Mouse (Mus musculus) neural tube, embryonic 10.5 days (tissue): ENCODE results near the gene Nptx1.

ENCODE experiments used
- DNase-seq: peaks from one replicate; pipeline ENCODE4 v3.0.0-alpha.2; 2017; ENCODE audit warnings: low spot score; ENCODE audit errors: extremely low spot score

Nptx1 gene

GRCm38 (mm10) chr11:119547183-119547921 lies at the start of gene Nptx1:
Gene Nptx1, minus strand, starts transcription at chr11:119547753.
- DNase-seq: peak; percentile 74

DNA sequence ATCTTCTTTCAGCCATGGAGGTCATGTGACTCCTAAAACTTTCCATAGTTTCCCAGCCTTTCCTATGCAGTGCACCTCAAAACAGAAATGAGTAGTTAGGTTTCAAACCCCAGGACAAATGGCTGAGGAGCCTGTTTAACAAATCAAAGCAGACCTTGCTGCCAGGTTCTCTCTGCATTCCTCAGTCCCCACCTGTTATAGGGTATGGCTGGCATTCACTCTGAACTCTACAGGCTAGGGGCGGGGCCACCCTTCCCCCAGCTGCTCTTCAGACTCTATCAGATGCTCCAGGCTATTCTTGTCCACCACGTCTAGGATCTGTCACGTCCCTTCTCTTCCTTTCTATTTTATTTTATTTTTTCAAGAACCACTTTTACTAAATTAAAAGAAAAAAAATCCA lies 46.4 kb upstream of the Nptx1 start:
- DNase-seq: no peak

GRCm38 (mm10) chr11:119589242-119589641 lies 41.7 kb upstream of the Nptx1 start:
- DNase-seq: no peak

DNA sequence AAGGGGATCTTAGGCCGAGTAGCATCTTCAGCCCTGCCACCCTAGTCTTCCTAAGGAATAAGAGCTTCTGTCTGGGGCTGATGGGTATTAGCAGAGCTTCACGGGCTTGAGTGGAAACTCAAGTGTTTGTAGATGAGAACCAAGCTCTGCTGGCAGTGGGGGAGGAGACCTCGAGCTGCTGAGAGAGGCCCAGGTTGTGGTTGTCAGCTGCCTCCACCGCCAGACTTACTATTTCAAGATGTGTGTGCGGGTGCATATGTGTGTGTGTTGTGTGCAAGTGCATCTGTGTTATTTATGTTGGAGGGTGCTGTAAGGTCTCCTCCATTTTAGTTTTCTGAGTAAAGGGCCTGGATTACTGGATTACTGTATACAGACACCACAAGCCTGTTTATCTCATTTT lies 39.6 kb upstream of the Nptx1 start:
- DNase-seq: no peak

- no peak for DNase-seq
Observed at GRCm38 (mm10) chr11:119586511-119586910, 39.0 kb upstream of the Nptx1 start.

- DNase-seq: no peak
Observed at GRCm38 (mm10) chr11:119577721-119578120, 30.2 kb upstream of the Nptx1 start.

- no peak for DNase-seq
Observed at GRCm38 (mm10) chr11:119576855-119577254, 29.3 kb upstream of the Nptx1 start.

DNA sequence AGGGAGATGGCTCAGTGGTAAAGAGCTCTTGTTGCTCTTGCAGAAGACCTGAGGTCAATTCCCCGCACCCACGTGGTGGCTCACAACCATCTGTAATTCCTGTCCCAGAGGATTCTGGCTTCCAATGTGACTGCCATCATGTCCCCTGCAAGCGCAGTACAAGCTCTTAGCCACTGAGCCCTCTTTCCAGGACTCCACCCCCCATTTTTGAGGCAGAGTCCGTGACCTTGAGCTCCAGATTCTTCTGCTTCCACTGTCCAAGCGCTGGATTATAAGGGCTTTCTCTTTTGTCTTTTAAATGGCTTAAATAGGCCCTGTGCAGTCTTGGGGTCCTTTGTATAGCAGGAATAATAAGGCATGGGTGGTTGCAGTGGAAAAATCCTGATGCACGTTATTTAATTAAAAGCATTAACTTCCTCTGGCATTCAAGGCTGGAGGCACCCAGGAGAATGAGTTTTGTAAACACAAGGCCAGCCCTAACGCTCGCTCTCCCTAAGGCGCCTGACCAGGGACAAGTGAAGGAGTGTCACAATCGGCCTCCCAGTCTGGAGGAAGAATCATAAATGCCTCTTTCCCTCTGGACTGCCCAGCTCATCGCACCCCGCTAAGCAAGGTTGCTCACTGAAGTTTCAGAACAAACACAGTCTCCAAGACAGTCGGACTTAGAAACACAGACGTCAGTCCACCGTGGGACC lies 24.9 kb upstream of the Nptx1 start:
- DNase-seq: no peak

DNA sequence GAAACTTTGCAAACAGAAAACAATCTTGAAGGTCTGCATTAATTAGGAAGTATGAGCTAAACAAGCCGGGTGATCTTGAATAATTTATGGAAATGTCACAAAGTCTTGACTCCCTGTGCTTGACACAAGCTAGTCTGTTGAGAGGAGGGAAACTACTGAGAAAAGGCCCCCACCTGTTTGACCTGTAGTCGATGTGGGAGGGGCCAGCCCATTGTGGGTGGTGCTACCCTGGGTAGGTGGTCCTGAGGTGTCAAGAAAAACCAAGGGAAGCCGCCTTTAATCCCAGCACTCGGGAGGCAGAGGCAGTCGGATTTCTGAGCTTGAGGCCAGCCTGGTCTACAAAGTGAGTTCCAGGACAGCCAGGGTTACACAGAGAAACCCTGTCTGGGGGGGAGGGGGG lies 18.6 kb upstream of the Nptx1 start:
- no peak for DNase-seq

- DNase-seq: no peak
Observed at GRCm38 (mm10) chr11:119565684-119566083, 18.1 kb upstream of the Nptx1 start.

DNA sequence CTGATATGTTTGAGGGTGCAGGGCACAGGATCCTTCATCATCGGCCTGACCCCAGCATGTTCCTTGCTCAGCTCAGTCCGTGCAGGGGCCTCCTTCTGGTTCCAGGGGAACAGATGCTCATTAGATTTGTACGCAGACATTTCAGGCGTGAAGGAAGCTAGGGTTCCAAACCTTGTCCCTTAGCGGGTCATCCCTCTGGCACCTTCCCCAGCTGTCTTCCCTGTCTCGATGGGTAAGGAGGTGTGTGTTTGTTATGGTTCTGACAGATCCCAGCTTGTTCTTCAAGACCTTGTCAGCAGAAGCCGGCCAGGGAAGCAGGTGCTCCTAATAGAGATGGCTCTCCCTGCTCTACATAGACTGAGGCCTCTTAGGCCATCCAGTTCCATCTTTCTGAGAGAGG lies 17.5 kb upstream of the Nptx1 start:
- DNase-seq: no peak

- DNase-seq: no peak
Observed at GRCm38 (mm10) chr11:119564383-119564782, 16.8 kb upstream of the Nptx1 start.

GRCm38 (mm10) chr11:119563166-119563565 lies 15.6 kb upstream of the Nptx1 start:
- DNase-seq: no peak

DNA sequence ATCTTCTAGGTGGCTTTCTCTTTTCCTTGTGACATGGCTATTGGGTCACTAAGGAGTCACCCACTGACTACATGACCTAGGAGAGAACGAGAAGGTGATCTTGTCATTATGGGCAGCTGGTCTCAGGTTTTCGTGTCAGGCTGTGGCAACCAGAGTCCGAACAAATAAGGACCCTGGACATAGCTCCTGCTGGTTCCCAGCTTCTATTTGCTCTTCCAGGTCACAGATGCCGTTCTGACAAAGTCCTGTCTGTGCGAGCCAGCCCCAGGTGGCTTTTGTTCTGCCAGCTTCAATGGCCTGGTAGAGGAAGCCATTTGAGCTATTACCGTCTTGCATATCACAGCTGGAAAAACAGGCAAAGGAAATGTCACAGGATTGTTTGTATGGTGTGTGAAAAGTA lies 14.7 kb upstream of the Nptx1 start:
- DNase-seq: no peak

DNA sequence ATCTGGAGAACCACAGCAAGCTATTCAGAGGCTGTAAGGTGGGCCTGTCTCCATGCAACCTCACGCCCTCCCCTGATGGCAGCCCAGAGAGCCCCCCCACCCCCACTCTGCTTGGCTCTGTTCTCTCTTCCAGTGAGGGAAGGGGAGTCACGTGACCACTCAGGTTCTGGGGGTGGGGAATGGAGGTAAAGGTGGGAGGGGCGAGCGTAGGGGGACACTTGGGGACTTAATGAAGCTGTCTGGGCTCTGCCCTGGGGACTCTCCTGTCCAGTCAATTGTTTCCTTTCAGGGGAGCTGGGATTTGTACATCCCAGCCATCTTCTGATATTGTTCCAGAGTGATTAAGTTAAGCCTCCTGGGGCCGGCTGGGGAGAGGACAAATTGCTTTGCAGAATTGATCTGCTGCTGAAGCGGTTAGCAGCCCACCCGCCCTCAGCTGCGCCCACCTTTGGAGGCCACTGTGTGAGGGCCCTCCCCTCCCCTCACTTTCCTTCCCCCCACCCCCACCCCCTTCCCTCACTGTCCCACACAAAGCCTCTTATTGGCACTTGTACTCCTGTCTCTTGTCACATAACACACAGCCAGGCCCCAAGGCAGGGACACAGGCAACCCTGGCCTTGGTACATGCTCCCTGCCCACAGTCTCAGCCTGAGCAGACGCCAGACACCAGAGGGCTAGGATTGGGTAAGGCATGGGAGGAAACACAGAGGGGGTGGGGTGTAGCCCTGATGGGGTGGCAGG lies 11.5 kb upstream of the Nptx1 start:
- DNase-seq: peak; percentile 59

DNA sequence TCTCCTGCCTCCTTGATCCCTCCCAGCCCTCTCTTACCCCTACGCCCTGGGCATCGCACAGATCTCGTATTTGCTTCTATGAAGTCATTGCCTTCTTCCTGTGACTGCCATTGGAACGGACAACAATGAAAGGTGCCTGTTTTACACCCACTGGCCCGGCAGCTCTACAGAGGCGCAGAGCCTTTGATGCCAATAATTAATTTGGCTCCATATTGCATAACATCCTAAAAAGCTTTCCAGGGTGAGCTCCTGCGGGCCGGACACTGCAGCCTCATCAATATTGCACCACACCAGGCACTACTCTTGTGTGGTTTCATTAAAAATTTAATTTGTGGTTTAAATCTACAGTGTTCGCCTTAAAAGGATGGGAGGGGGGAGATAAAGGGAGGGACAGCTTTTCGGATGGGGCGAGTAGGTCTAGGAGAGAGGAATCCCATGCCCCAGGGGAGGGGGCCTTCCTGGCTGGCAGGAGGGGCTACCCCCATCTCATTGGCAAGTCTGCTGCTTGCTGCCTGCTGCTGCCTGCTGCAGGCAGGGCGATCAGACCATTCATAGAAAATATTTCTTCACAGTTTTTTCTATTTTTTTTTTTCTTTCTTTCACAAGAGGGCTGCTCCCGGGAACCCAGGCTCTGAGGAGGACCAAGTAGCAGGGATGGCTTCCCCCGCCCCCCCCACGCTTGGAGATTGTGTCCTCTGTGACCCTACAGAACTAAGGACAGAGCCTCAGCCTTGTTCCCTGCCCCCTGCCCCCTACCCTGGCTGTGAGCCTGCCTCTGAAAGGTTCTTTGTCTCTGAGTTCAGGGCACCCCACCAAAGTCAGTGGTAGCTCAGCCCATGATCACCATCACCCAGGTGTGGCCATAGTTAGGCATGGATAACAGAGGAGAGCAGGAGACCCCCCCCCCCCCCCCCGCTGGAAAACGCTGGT lies 10.7 kb upstream of the Nptx1 start:
- DNase-seq: no peak

DNA sequence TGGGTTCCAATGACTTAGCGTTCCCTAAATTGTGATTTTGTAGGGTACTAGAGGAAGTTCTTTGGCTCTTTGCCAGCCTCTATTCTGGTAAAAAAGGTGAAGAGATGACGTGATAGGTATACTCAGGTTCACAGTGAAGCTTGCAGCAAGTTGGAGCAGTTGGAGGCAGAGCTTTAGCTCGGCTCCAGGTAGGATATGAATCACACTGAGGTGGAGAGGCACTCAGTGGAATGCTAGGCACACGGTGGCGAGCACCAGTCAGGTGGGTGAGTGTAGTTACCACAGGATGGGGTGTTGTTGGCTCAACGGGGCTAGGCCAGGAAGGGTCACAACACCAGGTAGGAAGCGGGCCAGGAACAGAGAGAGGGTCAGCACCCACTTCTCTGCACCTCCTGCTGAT lies 7.6 kb upstream of the Nptx1 start:
- DNase-seq: no peak

DNA sequence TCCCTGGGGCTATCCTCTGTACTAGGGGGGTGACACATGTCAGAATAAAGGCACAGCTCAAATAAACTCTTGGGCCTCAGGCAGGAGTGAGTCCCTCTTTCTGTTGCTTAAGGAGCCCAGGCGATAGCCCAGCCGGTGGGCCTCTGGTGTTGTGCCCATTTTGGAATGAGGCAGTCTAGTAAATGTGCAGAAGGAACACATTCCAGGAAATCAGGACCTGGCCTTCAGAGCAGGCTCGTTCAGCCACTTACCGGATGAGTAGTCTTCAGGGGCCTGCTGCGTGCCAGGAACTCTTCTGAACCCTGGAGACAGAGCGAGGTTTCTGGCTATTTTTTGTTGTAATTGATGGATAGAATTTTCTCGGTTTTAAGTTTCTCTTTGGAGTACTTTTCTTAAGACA lies 7.2 kb upstream of the Nptx1 start:
- no peak for DNase-seq

GRCm38 (mm10) chr11:119552902-119553802 lies 5.6 kb upstream of the Nptx1 start:
- DNase-seq: no peak

DNA sequence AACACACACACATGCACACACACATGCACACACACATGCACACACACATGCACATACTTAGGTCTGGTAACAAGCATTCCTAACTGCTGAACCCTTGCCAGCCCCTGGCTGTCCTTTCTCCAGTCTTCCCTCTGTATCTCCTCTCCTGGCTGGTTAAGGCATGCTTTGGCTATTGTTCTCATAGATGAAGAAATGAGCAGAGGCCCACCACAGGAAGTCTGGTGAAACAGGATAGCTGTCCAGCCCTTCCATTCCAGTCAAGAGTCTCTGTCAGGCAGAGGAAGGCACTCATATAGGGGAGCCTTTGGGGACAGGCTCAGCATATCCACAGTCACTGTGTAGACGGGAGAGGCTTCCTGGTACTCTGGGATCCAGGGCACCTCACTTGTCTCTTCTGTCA lies 4.7 kb upstream of the Nptx1 start:
- DNase-seq: no peak
